Mouse (Mus musculus) heart, postnatal 0 days (tissue): ENCODE measurements at regions not wholly inside any gene's neighbourhood (a gene's known extent, or its start where the extent isn't known, plus 50 kb on each side); places are given as distances from the start of the nearest gene placed in this dataset.
"Not testable (repeated sequence)": the region's sequence is repeated elsewhere in the genome, so short reads cannot be mapped to it uniquely, and the experiment has no call there.

Experiments
- ATAC-seq: fragments of 200-750 bp; cut with Nextera tagmentation; 2 replicates; pipeline ENCODE4 v1.8.0; 2017; ENCODE audit warnings: low read depth, moderate number of reproducible peaks, moderate library complexity; ENCODE audit not compliant: insufficient read depth
- DNase-seq: peaks from one replicate; pipeline ENCODE4 v3.0.0-alpha.2; 2016; ENCODE audit warnings: low spot score
- H3K27ac ChIP-seq: fragments of 300-500 bp; sonication (generic); 2 replicates; pipeline ENCODE4 v1.5.1; 2014; ENCODE audit warnings: low read depth, mild to moderate bottlenecking
- H3K27me3 ChIP-seq: fragments of 300-500 bp; sonication (generic); 2 replicates; pipeline ENCODE4 v1.6.1; 2014; ENCODE audit warnings: low read length, mixed read lengths; ENCODE audit not compliant: control insufficient read depth, insufficient read depth
- H3K36me3 ChIP-seq: fragments of 300-500 bp; sonication (generic); replicated peaks from 2 replicates; pipeline ENCODE4 v1.6.1; 2014; ENCODE audit warnings: low read length, mixed read lengths; ENCODE audit not compliant: control insufficient read depth, insufficient read depth
- H3K4me1 ChIP-seq: fragments of 300-500 bp; sonication (generic); 2 replicates; pipeline ENCODE4 v1.6.1; 2014; ENCODE audit warnings: antibody characterized with exemption; ENCODE audit not compliant: control insufficient read depth, insufficient read depth
- H3K4me2 ChIP-seq: fragments of 300-500 bp; sonication (generic); 2 replicates; pipeline ENCODE4 v1.6.1; 2014; ENCODE audit warnings: low read depth, mild to moderate bottlenecking, low read length, moderate library complexity
- H3K4me3 ChIP-seq: fragments of 300-500 bp; sonication (generic); 2 replicates; pipeline ENCODE4 v1.5.1; 2014; ENCODE audit warnings: low read depth, low read length
- H3K9ac ChIP-seq: fragments of 300-500 bp; sonication (generic); replicated peaks from 2 replicates; pipeline ENCODE4 v1.6.1; 2014; ENCODE audit warnings: low read depth, low read length, mixed read lengths
- H3K9me3 ChIP-seq: fragments of 300-500 bp; sonication (generic); replicated peaks from 2 replicates; pipeline ENCODE4 v1.6.1; 2016; ENCODE audit warnings: low read length; ENCODE audit not compliant: control insufficient read depth
- CTCF ChIP-seq: IDR thresholded peaks from 2 replicates; pipeline ENCODE4 v1.5.1; 2016; ENCODE audit warnings: antibody characterized with exemption, control low read depth, low read depth
- EP300 ChIP-seq: IDR thresholded peaks from 2 replicates; pipeline ENCODE4 v1.6.1; 2016; ENCODE audit warnings: antibody characterized with exemption, low read depth
- WGBS: fragments of 180-500 bp; shearing (Covaris S2); extraction: QIAGEN DNeasy Blood & Tissue Kit; methylation state at CpG from one replicate; pipeline ENCODE4 v1.1.7; 2014; 5-methylcytosine and 5-hydroxymethylcytosine counted together

- Histone ChIP-seq H3K4me3 (no peak overlapping the region), H3K9me3 (no peaks in the 10 kb centered on the region), H3K27ac (no peak overlapping the region), H3K36me3 (no peaks in the 10 kb centered on the region), H3K4me1 (no peaks in the 10 kb centered on the region), H3K27me3 (no peaks in the 10 kb centered on the region), H3K4me2 (no peak overlapping the region), H3K9ac (no peak overlapping the region)
- WGBS = 18% methylated on average over 8 of the region's 8 CpGs
- no peak for DNase-seq
- TF ChIP-seq CTCF (no peak), EP300 (no peak)
- no peak for ATAC-seq
Observed at GRCm38 (mm10) chr8:109312731-109313130, 181.1 kb upstream of the Pmfbp1 start.

GRCm38 (mm10) chr8:109320955-109321354 lies 172.9 kb upstream of the Pmfbp1 start:
- no peaks in the 10 kb centered on the region for H3K27me3 ChIP-seq
- no peak for TF ChIP-seq EP300
- no peak for TF ChIP-seq CTCF

GRCm38 (mm10) chr8:109323351-109323750 lies 170.5 kb upstream of the Pmfbp1 start:
- Histone ChIP-seq H3K36me3 (no peaks in the 10 kb centered on the region), H3K4me1 (no peaks in the 10 kb centered on the region), H3K27me3 (no peaks in the 10 kb centered on the region), H3K9me3 (no peaks in the 10 kb centered on the region), H3K4me3 (no peak overlapping the region), H3K4me2 (no peak overlapping the region), H3K27ac (no peak overlapping the region), H3K9ac (no peak overlapping the region)
- no peak for TF ChIP-seq CTCF
- no peak for TF ChIP-seq EP300
- no peak for ATAC-seq
- 82% methylated on average over 2 of the region's 2 CpGs for WGBS
- DNase-seq = no peak

More at GRCm38 (mm10) chr8:109320955-109321354, 172.9 kb upstream of the Pmfbp1 start:
- H3K27ac ChIP-seq = no peak overlapping the region
- WGBS = 81% methylated on average over 11 of the region's 11 CpGs
- no peaks in the 10 kb centered on the region for H3K36me3 ChIP-seq
- H3K4me2 ChIP-seq = no peak overlapping the region
- no peak for ATAC-seq
- H3K9me3 ChIP-seq = no peaks in the 10 kb centered on the region
- H3K4me1 ChIP-seq = no peaks in the 10 kb centered on the region
- H3K4me3 ChIP-seq = no peak overlapping the region
- H3K9ac ChIP-seq = no peak overlapping the region
- DNase-seq = no peak

- Histone ChIP-seq H3K4me2 (no peak overlapping the region), H3K9ac (no peak overlapping the region), H3K9me3 (no peaks in the 10 kb centered on the region), H3K27me3 (no peaks in the 10 kb centered on the region), H3K4me3 (no peak overlapping the region), H3K36me3 (no peaks in the 10 kb centered on the region), H3K27ac (no peak overlapping the region), H3K4me1 (no peaks in the 10 kb centered on the region)
- no peak for DNase-seq
- 90% methylated on average over 9 of the region's 9 CpGs for WGBS
- ATAC-seq = no peak
- TF ChIP-seq EP300 (no peak), CTCF (no peak)
Observed at GRCm38 (mm10) chr8:109324241-109324640, 169.6 kb upstream of the Pmfbp1 start.

GRCm38 (mm10) chr8:109336203-109336602 lies 157.6 kb upstream of the Pmfbp1 start:
- TF ChIP-seq CTCF = no peak
- TF ChIP-seq EP300 = no peak
- 75% methylated on average over 7 of the region's 7 CpGs for WGBS
- Histone ChIP-seq H3K4me3 (no peak overlapping the region), H3K36me3 (no peaks in the 10 kb centered on the region), H3K9me3 (no peaks in the 10 kb centered on the region), H3K27me3 (no peaks in the 10 kb centered on the region), H3K4me2 (no peak overlapping the region), H3K27ac (no peak overlapping the region), H3K4me1 (no peaks in the 10 kb centered on the region), H3K9ac (no peak overlapping the region)
- ATAC-seq (no peak), DNase-seq (no peak)

DNA sequence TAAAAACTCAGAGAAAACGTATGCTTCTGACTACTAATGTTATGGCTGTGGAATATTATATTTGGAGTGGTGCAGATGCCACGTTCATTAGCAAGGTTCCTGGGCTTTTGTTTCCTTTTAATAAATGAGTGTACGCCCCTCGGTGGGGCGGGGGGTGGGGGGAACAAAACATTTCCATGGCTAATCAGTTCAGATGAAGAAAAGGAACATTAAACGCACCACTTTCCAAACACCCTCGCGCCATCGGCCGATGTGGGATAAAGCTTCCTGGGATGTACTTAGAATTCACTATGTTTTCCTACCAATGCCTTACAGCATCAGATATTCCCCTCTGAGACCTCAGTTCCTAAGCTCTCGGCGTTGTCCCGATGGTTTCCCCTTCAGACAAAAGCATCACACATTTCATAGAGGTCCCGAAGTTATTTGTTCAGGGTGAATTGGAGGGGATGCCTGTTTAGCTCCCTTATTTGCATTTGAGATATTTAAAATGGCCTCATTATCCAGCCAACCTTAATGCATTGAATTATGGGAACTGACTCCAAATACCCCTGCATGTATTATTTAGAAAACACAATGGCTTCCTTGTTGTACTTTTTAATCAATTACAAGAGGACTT lies 155.5 kb upstream of the Pmfbp1 start:
- no peak for ATAC-seq
- Histone ChIP-seq H3K4me3 (no peak overlapping the region), H3K4me2 (no peak overlapping the region), H3K9me3 (no peaks in the 10 kb centered on the region), H3K36me3 (no peaks in the 10 kb centered on the region), H3K4me1 (no peaks in the 10 kb centered on the region), H3K9ac (no peak overlapping the region), H3K27me3 (no peaks in the 10 kb centered on the region), H3K27ac (no peak overlapping the region)
- WGBS = 83% methylated on average over 14 of the region's 14 CpGs
- no peak for TF ChIP-seq CTCF
- no peak for TF ChIP-seq EP300
- DNase-seq = no peak

DNA sequence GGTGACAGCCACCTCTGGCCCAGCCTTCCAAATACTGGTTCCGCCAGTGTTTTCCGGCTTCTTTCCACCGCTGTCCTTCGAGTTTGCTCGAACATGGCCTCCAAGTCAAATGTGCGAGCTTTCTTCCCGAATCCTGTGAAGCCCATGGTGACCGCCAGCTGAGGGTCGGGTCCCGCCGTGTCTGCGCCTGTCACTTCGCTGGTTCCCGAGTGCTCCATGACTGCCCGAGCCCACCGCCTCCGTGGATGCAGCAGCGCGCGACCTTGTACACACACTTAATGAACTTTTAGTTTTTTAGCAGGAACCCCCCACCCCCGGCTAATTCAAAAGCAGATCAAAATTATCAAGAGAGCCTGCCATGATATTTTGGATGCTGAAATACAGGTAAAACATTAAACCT lies 153.2 kb upstream of the Pmfbp1 start:
- H3K27me3 ChIP-seq, ATAC-seq, H3K4me1 ChIP-seq, H3K27ac ChIP-seq, H3K9ac ChIP-seq, H3K9me3 ChIP-seq, H3K4me3 ChIP-seq, H3K4me2 ChIP-seq, DNase-seq, H3K36me3 ChIP-seq: not testable (repeated sequence)
- WGBS = 90% methylated on average over 21 of the region's 21 CpGs
